Mouse (Mus musculus) kidney, postnatal 10 days (tissue): ENCODE results near the gene Ccdc82.

Source experiments
- DNase-seq: peaks from one replicate; pipeline ENCODE4 v3.0.0; 2021; ENCODE audit warnings: mixed read lengths

Ccdc82 gene

GRCm38 (mm10) chr9:13300041-13300441 lies 53.3 kb downstream of the Ccdc82 start:
- peak; percentile 17 for DNase-seq

- peak; percentile 4 for DNase-seq
Observed at GRCm38 (mm10) chr9:13300891-13301782, 54.4 kb downstream of the Ccdc82 start.

GRCm38 (mm10) chr9:13302183-13302825 lies 55.5 kb downstream of the Ccdc82 start:
- peak; percentile 5 for DNase-seq

- peak; percentile 9 for DNase-seq
Observed at GRCm38 (mm10) chr9:13303099-13303771, 56.5 kb downstream of the Ccdc82 start.

GRCm38 (mm10) chr9:13303976-13304375 lies 57.2 kb downstream of the Ccdc82 start:
- DNase-seq = peak; percentile 38

- DNase-seq = no peak
Observed at GRCm38 (mm10) chr9:13306471-13306870, 59.7 kb downstream of the Ccdc82 start.

GRCm38 (mm10) chr9:13307226-13307625 lies 60.5 kb downstream of the Ccdc82 start:
- peak; percentile 2 for DNase-seq

GRCm38 (mm10) chr9:13308718-13309117 lies 62.0 kb downstream of the Ccdc82 start:
- peak; percentile 2 for DNase-seq

- DNase-seq = peak; percentile 1
Observed at GRCm38 (mm10) chr9:13309807-13310206, 63.1 kb downstream of the Ccdc82 start.

- peak; percentile 2 for DNase-seq
Observed at GRCm38 (mm10) chr9:13310236-13310635, 63.5 kb downstream of the Ccdc82 start.

- DNase-seq = peak; percentile 4
Observed at GRCm38 (mm10) chr9:13311094-13311493, 64.3 kb downstream of the Ccdc82 start.

GRCm38 (mm10) chr9:13313923-13314322 lies 67.2 kb downstream of the Ccdc82 start:
- DNase-seq = peak; percentile 0

GRCm38 (mm10) chr9:13314577-13315004 lies 67.8 kb downstream of the Ccdc82 start:
- peak; percentile 3 for DNase-seq

GRCm38 (mm10) chr9:13315393-13315792 lies 68.6 kb downstream of the Ccdc82 start:
- peak; percentile 11 for DNase-seq

- DNase-seq = peak; percentile 0
Observed at GRCm38 (mm10) chr9:13319566-13319965, 72.8 kb downstream of the Ccdc82 start.

- DNase-seq = peak; percentile 1
Observed at GRCm38 (mm10) chr9:13320800-13321364, 74.1 kb downstream of the Ccdc82 start.

GRCm38 (mm10) chr9:13323074-13323473 lies 76.3 kb downstream of the Ccdc82 start:
- peak; percentile 3 for DNase-seq

- peak; percentile 41 for DNase-seq
Observed at GRCm38 (mm10) chr9:13323612-13324011, 76.9 kb downstream of the Ccdc82 start.
